Mouse (Mus musculus): ENCODE measurements around the gene Gm9376.

DNA sequence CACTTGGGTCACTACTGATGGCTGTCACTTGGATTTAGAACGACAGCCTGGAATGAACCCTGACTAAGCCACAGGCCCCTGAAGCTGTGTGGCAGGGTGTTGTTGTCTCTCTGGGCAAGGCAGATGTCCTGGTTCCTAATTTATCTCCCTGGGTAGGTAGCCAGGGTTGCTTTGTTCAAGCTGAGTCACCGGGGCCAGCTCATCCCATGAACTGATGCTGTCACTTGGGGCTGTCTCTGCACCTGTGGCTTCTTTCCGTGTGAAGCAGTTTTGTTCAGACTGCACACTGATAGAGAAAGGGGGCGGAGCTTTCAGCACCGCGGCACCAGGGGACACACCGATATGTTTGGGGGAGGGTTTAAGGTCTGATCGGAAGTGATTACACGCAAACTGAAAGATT is 37.8 kb downstream of the Gm9376 start:
- TF ChIP-seq CTCF (IDR thresholded peaks at IDR 0.05; ENCODE audit: insufficient read depth, low read length) (no peak), POLR2A (IDR thresholded peaks at IDR 0.05; ENCODE audit: borderline replicate concordance, extremely low read depth, low read depth, low read length) (no peak)

All from lung, adult 2 months (tissue).